Mouse (Mus musculus) pancreas, adult 10 weeks (tissue): ENCODE results near the gene Mymk. TPM values are rescaled to one million over a fixed set of nuclear protein-coding genes. Genes with fewer than 3 reads are reported as not detected.

ENCODE experiments used
- polyA plus RNA-seq: library from polyadenylated mRNA; stranded (reverse); fragments of 350-450 nt; fragmentation: Illumina TruSeq; extraction: RNeasy Lipid Tissue Mini Kit (QIAGEN cat#74804); gene quantifications from one replicate; pipeline ENCODE4 v1.2.3, GENCODE M21; 2015; ENCODE audit warnings: low read depth, low replicate concordance; ENCODE audit not compliant: insufficient read depth

Gene Mymk
- polyA plus RNA-seq: not detected

GRCm38 (mm10) chr2:27071978-27072377 is at the start of gene Mymk:
Gene Mymk, minus strand, starts transcription at chr2:27072179.

GRCm38 (mm10) chr2:27079152-27079584 is 7.2 kb upstream of the Mymk start, which contains the start of gene Adamtsl2:
Gene Adamtsl2, plus strand, starts transcription at chr2:27079379.

DNA sequence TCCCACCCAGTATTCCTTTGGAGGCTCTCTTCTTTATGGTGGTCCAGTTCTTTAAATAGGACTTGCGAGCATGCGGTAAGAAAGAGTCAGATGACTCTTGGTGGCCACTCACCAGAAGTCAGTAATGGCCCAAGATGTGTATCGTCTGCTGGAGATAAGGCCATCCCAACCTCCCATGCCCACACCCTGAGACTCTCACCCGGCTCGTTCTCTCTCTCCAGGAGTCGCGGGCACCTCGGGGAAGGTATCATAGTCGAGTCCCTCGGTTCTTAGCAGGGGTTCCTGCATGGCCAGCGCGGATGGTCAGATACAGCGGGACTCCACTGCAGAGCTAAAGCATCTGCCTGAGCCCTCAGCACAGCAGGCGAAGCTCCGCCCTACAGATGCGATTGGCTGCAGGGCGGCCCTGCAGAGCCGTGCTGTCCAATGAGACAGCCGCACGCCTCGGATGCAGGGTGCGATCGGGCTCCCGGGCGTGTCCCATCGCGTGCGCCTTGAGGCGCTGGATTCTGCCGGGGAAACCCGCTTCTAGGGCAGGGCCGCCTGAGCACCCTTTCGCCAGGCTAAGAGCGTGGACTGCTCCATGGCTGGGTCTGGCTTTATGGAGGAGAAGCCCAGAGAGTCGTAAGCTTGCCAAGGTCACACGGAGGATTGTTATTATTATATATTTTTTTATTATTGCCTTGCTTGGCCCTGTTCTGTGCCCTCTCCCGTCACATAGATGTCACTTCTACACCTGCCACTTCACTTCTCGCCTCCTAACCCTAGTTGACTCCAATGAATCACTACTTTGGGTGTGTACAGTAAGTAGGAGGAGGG is 44.2 kb downstream of the Mymk start, which contains the start of gene Slc2a6:
TSS of gene Slc2a6 (minus strand) at position 381 of the 819 bp plus-strand sequence.

Other genes starting within 250 kb of the Mymk start
- gene Abo, start 207.2 kb downstream of the Mymk start, polyA plus RNA-seq: not detected
- 4.1 TPM for gene Surf6, start 169.3 kb downstream of the Mymk start, polyA plus RNA-seq
- 7.5 TPM for gene Med22, start 161.5 kb downstream of the Mymk start, polyA plus RNA-seq
- gene Rpl7a, start 161.4 kb downstream of the Mymk start, polyA plus RNA-seq: 474 TPM
- gene Surf2, start 155.8 kb downstream of the Mymk start, polyA plus RNA-seq: 24.0 TPM
- gene Surf1, start 155.6 kb downstream of the Mymk start, polyA plus RNA-seq: 20.5 TPM
- gene Surf4, start 138.3 kb downstream of the Mymk start, polyA plus RNA-seq: 38.4 TPM
- not detected for gene Stkld1, start 138.1 kb downstream of the Mymk start, polyA plus RNA-seq
- 13.2 TPM for gene Rexo4, start 107.8 kb downstream of the Mymk start, polyA plus RNA-seq
- gene Adamts13, start 98.8 kb downstream of the Mymk start, polyA plus RNA-seq: not detected
- gene Cacfd1, start 62.3 kb downstream of the Mymk start, polyA plus RNA-seq: 19.2 TPM
- gene Slc2a6, start 44.2 kb downstream of the Mymk start, polyA plus RNA-seq: not detected
- 3.9 TPM for gene Adamtsl2, start 7.2 kb upstream of the Mymk start, polyA plus RNA-seq
- gene Fam163b, start 70.3 kb upstream of the Mymk start, polyA plus RNA-seq: not detected
- gene Dbh, start 93.1 kb upstream of the Mymk start, polyA plus RNA-seq: not detected
- 19.0 TPM for gene Sardh, start 176.2 kb upstream of the Mymk start, polyA plus RNA-seq